Mouse (Mus musculus) liver, embryonic 18 days (tissue): Measurements from ENCODE around the gene Lhpp. TPM values are rescaled to one million over a fixed set of nuclear protein-coding genes. Genes with fewer than 3 reads are reported as not detected.

ENCODE experiments used
- polyA plus RNA-seq: library from polyadenylated mRNA; depleted of rRNA; stranded (reverse); fragments of >200 nt; gene quantifications from 2 replicates; pipeline ENCODE4 v1.2.3, GENCODE M21; 2012; rRNA removed

Lhpp gene
- 12.0 and 15.8 TPM in 2 replicates for polyA plus RNA-seq

DNA sequence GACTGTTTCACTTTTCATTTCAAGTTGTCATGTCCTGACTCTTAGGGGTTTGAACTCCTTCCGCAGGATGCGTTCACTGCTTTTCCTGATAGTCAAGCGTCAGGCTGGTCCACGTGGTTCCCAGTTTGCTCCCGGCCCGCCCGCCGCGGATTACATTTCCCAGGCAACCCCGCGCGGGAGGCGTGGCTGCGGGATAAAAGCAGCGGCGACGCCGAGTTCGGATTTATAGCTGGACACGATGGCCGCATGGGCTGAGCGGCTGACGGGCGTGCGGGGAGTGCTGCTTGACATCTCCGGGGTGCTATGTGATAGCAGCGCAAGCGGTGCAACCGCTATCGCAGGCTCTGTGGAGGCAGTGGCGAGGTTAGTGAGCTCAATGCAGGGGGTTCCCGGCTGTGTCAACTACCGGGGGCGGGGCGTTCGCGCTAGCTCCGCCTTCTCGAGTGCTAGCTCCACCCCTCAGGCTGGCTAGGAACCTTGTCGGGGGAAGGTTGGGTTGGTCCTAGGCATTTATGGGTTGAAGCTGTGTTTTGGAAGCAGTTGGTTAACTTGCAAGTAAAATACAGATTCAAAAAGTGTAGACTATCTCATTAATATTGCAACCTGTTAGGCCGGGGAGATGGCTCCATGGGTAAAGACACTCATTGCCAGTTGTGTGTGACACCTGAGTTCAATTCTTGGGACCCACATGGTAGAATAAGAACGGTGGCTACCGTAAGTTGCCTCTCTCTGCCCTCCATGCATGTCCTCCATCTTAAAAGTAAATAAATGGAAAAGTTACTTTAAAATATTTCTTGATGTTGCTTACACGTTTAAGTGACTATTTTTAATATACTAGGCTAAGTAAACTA lies at the start of gene Lhpp:
Lhpp (plus strand) TSS at position 171 of the 851 bp plus-strand sequence.

DNA sequence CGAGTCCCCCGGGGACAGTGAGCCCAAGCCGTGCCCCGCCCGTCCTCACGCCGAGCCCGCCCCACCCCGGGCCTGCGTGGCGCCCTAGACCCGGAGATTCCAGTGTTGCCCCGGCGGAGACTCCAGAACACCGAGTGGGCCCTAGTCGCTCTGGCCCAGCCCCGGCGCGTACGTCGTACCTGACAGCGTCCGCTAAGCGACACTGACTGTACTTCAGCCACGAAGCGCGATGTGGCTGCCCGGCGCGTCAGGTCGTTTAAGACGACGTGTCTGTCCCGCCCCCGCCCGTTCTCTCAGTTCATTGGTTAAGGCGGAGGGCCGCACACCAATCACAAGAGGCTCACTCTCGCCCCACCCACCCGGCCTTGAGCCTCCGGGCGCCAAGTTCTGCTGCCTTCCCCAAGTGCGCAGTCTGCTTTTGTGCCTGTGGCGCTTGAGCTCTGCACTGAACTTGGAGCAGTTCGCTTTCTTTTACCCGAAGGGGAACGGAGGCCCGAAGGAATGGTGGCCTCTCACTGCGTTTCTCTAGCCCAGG lies 34.3 kb upstream of the Lhpp start, which contains the start of gene Oat:
Oat (minus strand) TSS at position 283 of the 535 bp plus-strand sequence.

DNA sequence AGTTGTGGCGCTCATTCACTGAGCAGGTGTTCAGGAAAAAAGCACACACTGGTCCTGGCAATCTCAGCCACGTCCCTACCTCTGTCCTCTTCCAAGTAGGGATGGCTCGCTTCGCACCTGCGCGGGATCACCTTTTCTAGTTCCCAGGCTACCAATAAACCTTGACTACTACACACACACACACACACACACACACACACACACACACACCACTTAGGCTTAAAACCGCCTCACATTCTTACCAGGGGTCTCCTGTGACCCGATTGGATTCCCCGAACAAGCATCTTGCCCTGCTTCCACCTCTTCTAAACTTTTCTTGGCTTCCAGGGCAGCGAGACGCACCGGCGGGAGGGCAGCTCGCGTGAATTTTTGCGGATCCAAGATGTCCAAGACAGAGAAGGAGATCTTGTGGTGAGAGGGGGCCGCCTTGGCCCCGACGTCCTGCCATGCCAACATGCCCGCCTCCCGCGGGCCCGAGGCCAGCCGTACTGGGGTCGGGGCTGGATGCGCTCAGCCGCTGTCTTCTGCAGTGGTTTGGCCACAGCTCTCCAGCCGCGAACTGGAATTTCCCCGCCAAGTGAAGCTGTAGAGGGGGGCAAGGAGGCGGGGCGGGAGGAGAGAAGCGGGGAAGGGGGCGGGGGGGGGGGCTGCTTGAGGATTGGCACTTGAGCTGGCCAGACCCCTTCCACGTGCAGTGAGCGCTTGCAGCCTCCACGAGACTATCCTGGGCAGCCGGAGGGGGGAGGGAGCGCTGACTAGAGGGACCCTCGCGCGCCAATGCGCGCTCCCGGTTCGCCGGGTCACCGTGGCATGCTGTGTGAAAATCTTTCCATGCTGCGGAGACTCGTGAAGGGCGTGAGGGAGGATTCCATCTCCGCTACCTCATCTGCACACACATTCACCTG lies 11.1 kb upstream of the Lhpp start, which contains the start of gene Nkx1-2:
Nkx1-2 (minus strand) TSS at position 567 of the 905 bp plus-strand sequence.

Other genes starting within 250 kb of the Lhpp start
- 27.2 and 27.7 TPM in 2 replicates for gene Oat, start 34.2 kb upstream of the Lhpp start, polyA plus RNA-seq
- gene Nkx1-2, start 11.0 kb upstream of the Lhpp start, polyA plus RNA-seq, result not detected in 2 replicates
- 9.6 and 11.0 TPM in 2 replicates for gene Fam53b, start 203.2 kb downstream of the Lhpp start, polyA plus RNA-seq
- 9.3 and 9.5 TPM in 2 replicates for gene Eef1akmt2, start 242.0 kb downstream of the Lhpp start, polyA plus RNA-seq
- 8.5 and 8.8 TPM in 2 replicates for gene Abraxas2, start 248.6 kb downstream of the Lhpp start, polyA plus RNA-seq